Mouse (Mus musculus) retina, postnatal 7 days (tissue): Measurements from ENCODE around the gene Iars2.
A peak's percentile ranks its signal among the peaks of the same experiment; 100 is the strongest.

ENCODE experiments used
- DNase-seq: peaks from one replicate; pipeline ENCODE4 v3.0.0-alpha.2; 2012; ENCODE audit warnings: low read depth, low spot score

Iars2 gene

DNA sequence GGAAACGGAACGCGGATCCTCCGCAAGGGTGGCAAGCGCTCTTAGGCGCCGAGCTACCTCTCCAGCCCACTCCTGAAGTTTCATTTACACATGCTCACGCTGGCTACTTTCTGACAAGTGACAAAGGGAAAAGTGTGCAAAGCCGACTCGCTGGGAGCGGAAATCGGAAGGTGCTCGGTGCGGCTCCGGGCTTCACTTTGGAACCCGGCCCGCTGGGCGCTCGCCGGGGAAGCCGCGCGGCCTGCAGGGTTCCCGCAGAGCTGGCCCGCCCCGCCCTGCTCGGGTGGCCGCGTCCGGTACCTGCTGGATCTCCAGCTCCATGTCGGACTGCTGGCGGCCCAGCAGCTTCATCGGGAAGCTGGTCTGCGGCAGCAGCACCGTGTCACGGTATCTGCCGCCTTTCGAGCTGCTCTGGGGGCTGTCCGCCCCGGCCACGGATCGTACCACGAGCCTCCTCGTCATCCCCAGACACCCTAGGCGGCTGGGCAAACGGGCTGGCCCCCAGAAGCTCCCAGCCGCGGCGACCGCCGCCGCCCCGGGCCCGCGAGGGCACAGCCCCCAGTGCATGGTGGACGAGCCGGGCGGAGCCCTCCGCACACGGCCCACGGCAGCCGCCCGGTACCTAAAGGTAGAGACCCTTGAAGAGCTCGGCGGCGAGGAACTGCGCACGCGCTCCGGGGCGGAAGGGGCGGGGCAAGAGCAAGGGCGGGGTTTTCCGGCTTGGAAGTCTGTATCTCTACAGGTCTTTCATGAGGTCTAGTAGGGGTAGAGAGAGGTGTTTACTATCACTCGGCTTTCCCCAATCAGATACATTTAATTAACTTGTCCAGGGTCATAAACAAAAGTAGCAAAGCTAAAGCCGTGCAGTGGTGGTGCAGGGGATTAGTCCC, at the start of gene Iars2:
Gene Iars2, minus strand, starts transcription at position 676 of the 890 bp plus-strand sequence.
- DNase-seq: peak; percentile 81

DNA sequence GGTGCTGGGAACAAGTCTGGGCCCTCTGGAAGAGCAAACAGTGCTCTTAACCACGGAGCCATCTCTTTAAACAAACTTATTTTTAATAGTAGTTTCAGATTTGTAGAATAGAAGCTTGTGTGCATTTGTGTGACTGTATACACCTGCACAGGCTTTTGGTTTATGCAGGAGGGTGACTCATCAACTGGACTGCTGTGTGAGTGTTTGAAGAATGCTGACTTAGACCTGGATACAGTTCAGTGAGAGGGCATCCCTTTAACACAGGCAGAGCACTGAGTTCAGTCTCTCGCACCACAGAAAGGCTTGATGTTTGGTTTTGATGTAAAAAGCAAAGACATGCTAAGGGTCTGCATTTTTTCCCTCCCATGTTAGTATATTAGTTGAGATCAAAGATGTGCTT, 48.2 kb upstream of the Iars2 start:
- no peak for DNase-seq

- DNase-seq: no peak
Observed at GRCm38 (mm10) chr1:185376390-185376789, 47.2 kb upstream of the Iars2 start.

- DNase-seq: no peak
Observed at GRCm38 (mm10) chr1:185369979-185370378, 40.8 kb upstream of the Iars2 start.

DNA sequence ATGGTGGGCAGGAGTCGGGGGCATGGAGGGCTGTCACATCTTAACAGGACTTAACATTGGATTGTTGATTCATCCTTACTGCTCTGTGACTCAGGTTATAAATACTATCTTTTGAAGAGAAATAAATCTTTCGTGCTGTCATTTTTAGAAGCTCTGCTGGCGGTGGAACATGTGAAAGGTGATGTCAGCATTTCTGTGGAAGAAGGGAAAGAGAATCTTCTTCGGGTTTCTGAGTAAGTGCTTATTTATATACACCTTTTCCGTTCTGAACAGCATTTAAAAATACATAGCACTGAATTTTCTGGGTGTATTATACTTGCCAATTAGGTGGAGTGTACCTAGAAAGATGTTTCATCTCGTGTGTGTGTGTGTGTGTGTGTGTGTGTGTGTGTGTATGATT, 38.2 kb upstream of the Iars2 start:
- no peak for DNase-seq

GRCm38 (mm10) chr1:185364183-185364540, 35.0 kb upstream of the Iars2 start:
- DNase-seq: no peak

- no peak for DNase-seq
Observed at GRCm38 (mm10) chr1:185363526-185364182, 34.5 kb upstream of the Iars2 start.

- peak; percentile 98 for DNase-seq
Observed at GRCm38 (mm10) chr1:185362677-185363520, 33.7 kb upstream of the Iars2 start, which contains the start of gene Eprs. TSS of gene Eprs (plus strand) at chr1:185363044.

DNA sequence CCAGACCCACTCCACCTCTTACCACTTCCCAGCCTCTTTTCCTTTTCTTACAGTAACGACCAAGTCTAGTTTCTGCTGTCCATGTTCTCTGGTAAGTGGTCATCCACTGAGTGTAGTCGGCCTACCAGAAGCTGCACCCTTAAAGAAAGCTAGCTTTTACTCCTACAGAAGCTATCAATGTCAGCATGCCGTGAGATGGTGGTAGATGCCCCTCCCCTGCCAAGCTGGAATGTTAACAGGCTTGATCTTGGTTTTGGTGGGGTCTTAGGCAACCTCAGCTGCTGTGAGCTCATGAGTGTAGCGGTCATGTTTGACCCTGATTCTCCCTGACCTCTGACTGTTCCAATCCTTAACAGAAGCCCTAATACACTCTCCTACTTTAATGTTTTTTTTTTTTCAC, 29.0 kb upstream of the Iars2 start:
- DNase-seq: no peak

DNA sequence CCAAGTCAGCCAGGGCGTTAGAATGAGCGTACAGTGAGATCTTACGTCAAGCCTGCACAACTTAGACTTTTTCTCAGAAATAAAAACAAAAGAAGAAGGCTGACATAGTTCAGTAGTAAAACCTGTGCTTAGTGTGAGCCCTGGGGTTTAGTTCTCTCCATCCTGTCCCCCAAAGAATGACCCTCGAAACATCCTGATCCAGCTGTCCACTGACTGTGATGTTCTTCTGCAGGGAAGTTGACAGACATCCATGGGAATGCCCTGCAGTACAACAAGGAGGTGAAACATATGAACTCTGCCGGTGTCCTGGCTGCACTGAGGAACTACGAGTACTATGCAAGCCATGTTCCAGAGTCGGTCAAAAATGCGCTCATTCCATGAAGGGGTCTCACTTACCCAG, 27.1 kb upstream of the Iars2 start:
- no peak for DNase-seq

DNA sequence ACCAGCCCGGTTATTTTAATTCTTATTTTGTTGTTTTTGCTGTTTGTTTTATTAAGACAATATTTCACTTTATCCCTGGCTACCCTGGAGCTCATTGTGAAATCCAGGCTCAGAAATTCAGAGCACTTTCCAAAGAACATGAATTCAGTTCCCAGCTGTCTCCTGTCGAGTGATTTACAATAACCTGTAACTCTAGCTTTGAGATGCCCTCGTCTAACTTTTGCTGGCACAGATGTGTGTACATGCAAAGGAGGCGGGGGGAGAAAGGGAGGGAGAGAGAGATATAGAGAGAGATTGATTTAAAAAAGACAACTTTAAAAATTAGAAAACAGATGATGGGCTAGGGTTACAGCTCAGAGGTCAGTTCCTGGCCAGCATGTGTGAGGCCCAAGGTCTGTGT, 25.5 kb upstream of the Iars2 start:
- DNase-seq: no peak

- no peak for DNase-seq
Observed at GRCm38 (mm10) chr1:185353351-185353750, 24.2 kb upstream of the Iars2 start.

DNA sequence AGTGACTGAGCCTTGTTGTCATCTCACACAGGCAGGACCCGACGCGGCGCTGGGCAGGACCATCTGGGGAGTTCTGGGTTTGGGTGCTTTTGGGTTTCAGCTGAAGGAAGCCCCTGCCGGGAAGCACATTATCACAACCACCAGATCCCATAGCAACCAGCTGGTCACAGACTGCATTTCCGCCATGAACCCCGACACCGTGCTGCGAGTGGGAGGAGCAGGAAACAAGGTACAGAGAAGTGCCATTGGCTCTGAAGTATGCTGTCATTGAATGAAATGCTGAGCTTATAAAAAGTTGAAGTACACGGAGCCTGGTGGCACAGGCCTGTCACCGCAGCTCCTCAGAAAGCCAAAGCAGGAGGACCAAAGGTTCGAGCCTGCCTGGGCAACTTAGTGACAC, 23.0 kb upstream of the Iars2 start:
- no peak for DNase-seq

DNA sequence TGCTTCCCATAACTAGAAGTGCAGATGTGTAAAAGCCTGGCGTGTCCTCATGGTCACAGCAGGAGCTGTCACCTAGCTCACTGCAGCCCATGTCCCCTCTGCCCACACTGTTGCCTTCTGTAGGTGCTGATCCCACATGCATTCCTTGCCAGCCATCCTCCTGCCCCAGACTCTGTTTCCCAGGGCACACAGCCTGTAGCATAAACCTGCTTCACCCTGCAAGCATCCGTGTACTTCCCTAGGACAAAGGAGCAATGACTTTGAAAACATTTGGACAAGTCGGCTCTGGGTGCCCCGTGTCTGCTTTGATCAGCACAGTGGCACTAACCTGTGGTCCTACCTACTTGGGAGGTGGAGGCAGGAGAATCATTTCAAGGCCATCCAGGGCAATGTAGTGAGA, 21.4 kb upstream of the Iars2 start:
- DNase-seq: no peak

DNA sequence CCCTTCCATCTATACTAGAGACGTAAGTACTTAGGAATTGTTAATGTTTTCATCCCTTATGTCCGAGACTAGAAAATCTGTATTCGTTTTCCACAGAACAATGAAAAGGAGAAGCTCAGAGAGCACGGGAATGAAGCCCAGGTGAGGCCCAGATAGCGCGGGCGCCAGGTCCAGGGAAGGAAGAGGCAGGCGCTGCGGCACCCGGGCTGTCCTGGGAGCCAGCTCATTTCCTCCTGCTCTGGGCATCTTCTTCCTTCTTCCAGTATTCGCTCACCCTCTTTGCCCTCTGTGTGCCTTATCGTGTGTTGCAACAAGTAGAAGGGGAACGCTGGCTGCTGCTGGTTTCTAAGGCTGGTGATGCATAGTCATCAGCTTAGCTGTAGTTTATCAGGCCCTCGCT, 20.5 kb upstream of the Iars2 start:
- no peak for DNase-seq

DNA sequence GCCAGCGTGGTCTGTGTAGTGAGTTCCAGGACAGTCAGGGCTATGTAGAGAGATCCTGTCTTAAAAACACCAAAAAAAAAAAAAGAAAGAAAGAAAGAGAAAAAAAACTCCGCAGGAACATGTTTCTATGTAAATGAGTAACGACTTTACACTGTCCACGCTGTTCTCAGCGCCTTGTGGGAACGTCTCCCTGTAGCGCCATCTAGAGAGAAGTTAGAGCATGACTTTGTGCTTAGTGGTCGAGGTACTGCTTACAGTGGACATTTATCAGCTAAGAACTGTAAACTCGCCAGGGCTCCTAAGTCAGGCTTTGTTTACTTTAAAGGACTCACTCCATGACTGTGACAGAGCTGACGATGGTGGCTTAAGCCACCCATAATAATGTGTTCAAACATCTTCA, 17.0 kb upstream of the Iars2 start:
- DNase-seq: no peak

- DNase-seq: no peak
Observed at GRCm38 (mm10) chr1:185343422-185343821, 14.2 kb upstream of the Iars2 start.

- no peak for DNase-seq
Observed at GRCm38 (mm10) chr1:185342441-185342840, 13.2 kb upstream of the Iars2 start.

DNA sequence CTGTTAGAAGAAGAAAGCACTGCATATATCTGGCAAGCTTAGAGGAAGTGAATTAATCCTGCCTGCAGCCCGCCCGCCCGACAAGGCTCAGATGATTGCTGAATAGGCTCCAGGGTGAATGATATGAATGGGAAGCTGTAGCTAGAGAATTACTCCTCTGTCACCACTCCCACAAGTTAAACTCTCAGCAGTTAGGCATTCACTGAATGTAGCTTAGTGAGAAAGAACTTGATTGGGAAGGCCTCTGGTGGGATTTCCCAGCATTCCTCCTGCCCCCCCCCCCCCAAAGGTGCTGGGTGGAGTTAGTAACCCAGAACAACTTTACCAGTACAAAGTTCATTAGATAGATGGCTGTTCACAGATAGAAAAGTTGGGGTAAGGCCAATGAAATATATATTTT, 7.3 kb upstream of the Iars2 start:
- no peak for DNase-seq

- DNase-seq: no peak
Observed at GRCm38 (mm10) chr1:185335231-185335765, 6.1 kb upstream of the Iars2 start.

DNA sequence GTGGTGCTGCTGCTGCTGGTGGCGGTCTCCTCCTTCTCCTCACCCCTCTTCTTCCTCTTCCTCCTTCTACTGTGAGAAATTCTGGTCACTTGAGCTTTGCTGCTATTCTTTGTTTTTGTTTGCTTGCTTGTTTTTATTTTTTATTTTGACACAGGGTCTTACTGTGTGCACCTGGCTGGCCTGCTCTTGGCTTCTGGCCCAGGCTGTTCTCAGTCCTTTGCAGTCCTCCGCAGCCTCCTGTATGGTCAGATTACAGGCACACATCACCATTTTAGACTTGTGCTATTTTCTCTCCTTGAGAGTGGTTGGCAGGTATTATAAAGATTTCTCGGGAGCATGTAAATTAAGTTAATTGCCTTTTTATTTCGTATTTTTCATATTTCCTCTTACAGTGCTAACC, 4.9 kb upstream of the Iars2 start:
- no peak for DNase-seq

- no peak for DNase-seq
Observed at GRCm38 (mm10) chr1:185333651-185334050, 4.5 kb upstream of the Iars2 start.
